Mouse (Mus musculus) sigmoid colon, adult 10 weeks (tissue): ENCODE measurements around the gene Stoml3. TPM values are rescaled to one million over a fixed set of nuclear protein-coding genes. Genes with fewer than 3 reads are reported as not detected.

Experiments
- polyA plus RNA-seq: library from polyadenylated mRNA; stranded (reverse); fragments of 350-450 nt; fragmentation: Illumina TruSeq; extraction: RNeasy Lipid Tissue Mini Kit (QIAGEN cat#74804); gene quantifications from one replicate; pipeline ENCODE4 v1.2.3, GENCODE M21; 2014; ENCODE audit warnings: low read depth, low replicate concordance

The Stoml3 gene
- polyA plus RNA-seq, result not detected

DNA sequence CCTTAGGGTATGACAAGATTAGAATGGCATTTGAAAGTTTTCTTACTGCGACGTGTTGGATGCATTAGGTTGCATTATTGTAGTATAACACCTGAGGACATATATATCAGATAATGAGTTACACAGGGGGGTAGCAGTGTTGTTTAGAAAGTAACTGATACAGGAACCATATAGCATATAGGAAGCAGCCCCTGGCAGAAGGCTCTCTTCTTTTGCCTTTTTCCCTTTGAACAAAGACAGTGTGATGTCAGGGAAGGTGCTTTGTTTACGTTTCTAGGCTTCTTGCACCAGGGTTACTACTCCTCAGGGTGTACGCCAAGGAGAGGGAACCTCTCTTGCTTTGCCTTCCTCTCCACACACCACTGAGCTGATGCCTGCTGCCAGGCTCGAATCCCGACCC, at the start of gene Stoml3:
Gene Stoml3, plus strand, starts transcription at position 301 of the 400 bp plus-strand sequence.

GRCm38 (mm10) chr3:53463046-53463764, 25.2 kb upstream of the Stoml3 start, which contains the start of the genes Nhlrc3 and Proser1:
TSS of gene Nhlrc3 (minus strand) at chr3:53463332.
TSS of gene Proser1 (plus strand) at chr3:53463666.

Other genes starting within 250 kb of the Stoml3 start
- 38.1 TPM for gene Nhlrc3, start 25.3 kb upstream of the Stoml3 start, polyA plus RNA-seq
- gene Proser1, start 25.0 kb upstream of the Stoml3 start, polyA plus RNA-seq, result 21.1 TPM
- gene Frem2, start 168.7 kb downstream of the Stoml3 start, polyA plus RNA-seq, result 1.9 TPM